Mouse (Mus musculus): ENCODE measurements around the gene Dnm3. TPM values are rescaled to one million over a fixed set of nuclear protein-coding genes. Genes with fewer than 3 reads are reported as not detected.
"Not testable (repeated sequence)": the region's sequence is repeated elsewhere in the genome, so short reads cannot be mapped to it uniquely, and the experiment has no call there.

Gene Dnm3
- total RNA-seq, 2 experiments from 2014 or later = 5.3 to 8.6 TPM

DNA sequence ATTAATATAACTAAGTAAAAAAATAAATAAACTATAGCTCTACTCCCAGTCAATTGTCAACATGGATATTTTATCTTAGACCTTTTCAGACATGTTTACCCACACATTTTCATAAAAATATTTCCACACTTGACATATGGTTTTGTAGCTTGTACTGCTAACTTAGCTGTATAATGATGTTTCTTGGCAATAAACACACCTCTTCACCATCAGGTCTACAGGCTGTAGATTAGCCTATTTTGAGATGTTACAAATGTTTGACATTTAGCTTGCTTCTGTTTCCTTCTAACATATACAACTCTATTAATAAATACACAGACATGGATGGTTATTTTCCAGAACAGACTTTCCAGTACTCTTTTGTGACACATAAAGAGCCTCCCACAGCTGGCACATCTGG lies 38.3 kb downstream of the Dnm3 start:
- intact Hi-C loops (cut with DNase I) = no loop called here
- no peak for DNase-seq

DNA sequence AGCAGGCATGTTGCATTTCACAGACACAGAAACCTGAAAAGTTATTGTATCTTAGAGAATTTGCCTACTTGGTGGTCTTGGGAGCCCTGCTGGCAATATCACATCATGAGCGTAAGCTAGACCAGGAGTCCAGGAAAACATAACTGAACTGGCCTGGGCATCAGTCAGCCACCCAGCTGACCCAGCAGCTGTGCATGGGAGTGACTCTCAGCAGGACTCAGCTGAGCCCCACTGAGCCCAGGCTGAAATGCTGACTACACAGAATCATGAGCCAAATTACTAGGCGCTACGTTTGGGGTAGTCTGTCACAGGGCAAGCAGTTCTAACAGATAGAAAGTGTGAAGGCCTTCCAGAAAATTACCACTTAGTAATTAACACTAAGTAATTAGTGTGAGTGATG lies 41.2 kb downstream of the Dnm3 start:
- intact Hi-C loops (cut with DNase I) = no loop called here
- no peak for DNase-seq

DNA sequence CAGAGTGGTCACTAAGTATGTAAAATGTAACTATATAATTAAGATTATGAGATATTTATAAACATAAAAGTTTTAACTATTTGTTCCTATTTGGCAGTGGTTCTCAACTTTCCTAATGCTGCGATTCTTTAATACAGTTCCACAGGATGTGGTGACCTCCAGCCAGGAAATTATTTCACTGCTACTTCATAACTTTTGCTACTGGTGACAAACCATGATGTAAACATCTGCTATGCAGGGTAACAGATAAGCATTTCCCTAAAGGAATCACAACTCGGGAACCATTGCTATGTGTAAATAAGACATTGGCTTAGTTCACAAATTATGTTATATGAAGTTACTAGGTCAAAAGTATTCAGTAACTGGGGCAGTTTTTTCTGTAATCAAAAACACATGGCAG lies 48.9 kb downstream of the Dnm3 start:
- intact Hi-C loops (cut with DNase I) = no loop called here
- DNase-seq = no peak

DNA sequence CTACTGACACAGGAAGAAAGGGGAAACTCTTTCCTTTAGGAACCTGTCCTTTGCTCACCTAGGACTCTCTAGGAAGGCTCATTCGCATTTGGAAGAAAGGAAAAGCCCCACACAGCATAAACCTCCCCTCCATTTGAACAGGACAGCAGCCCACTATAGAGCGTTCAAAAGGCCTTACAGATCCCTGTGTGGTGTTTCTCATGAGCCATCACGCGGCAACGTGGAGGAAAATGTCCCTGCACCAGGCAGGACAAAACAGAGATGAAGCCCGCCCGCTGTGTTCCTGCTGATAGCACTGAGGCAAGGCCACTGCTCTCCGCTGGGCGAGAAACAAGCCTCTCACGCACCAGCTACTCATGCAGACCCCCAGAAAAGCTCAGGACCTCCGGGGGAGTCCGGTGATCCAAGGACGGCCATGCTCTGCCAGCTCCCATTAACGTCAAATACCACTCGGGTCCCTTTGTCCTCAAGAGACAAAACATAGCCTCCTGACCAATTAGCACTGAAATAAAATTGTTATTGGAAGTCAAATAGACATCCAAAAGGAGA lies 51.8 kb downstream of the Dnm3 start:
- intact Hi-C loops (cut with DNase I) = no loop called here
- DNase-seq = no peak

DNA sequence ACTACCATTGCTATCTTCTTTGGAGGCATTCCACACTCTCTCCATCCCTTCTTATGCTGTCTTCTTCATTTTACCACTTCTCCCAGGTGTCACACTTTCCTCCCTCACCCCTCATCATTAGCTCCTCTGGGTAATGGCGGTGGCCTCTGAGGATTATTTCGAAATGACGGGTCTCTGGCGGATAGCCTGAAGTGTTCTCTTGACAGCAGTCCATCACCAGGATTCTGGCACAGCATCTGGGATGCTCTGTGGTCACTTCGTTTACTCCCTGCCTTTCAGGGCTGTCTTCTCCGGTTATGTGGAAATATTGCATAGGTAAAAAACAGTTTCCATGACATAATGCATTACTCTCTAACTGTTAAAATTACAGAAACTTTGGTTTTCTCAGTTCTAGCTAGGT lies 55.0 kb downstream of the Dnm3 start:
- intact Hi-C loops (cut with DNase I) = no loop called here
- no peak for DNase-seq

DNA sequence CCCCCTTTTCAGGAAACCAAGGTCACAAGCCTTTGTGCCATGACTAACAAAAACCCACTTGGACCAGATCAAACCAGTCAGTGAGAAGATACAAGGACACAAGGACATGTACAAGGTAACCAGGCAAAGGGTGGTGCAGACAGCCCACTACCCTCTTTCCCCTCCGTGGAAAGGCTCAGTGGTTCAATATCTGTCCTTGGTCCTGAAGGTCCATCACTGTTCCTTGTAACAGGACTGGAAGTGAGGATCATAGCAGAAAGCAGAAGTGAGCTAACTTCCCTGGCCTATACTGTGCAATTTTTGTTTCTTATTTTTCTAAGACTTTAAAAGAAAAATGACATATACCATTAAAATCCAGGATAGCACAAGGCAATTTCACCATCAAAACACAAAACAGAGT lies 64.0 kb downstream of the Dnm3 start:
- intact Hi-C loops (cut with DNase I) = no loop called here
- no peak for DNase-seq

DNA sequence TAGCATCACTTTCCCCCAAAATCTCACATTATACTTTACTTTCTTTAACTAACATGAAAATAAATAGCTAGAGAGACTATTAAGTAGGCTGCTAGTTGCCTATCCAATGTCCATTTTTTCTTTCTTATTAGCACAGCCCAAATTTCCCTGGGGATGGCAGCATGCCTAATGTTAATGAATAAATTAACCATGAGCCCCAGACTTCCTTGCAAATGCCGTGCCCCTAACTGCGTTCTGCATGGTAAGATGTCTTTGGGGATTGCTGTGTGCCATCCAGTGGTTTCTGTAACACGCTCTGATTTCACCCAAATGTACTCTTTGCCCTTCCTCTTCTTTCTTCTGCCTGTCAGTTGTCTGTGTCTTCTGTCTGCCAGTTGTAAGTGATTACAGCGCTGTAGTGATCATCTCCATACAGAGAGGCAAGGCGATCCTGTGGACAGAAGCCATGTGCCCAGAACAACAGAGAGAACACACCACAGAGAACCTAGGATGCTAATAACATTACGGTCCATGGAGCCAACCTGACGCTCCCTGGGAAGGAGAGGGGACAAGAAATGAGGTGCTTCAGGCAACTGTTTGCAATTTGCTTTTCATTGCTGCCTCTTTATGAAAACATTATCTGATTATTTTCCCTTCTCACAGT lies 64.9 kb downstream of the Dnm3 start:
- DNase-seq = no peak

DNA sequence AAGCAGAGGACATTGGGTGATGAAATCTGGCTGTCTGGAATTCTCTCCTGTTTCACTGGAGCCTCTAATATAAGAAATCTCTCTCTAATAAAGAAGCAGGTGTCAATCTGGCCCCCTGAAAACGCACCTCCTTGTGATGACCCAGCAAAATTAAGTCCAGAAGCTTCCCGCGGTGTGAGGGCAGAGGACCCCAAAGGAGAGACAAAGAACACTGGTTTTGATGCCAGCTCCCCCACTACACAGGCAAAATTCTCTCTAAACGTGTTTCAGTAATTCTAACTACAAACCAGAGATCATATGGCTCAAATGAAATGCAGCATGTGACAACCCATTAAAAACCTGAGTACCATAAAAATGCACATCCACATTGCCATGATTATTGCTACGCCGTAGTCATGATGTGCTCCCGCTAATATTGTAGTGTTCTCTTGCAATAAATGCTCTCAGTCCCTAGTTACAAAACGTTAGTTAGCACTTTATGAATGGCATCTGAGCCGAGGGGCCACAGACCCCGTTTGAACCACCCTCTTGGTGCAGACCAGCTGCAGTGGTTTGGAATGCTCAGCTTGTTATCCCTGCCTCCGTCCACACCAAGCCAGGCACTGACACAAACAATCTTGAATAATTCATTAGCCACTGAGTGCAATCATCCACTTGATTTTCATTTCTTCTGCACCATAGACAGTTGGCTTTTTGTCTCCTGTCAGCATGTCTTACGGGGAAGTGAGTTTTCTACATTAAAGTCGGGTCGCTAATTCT lies 67.4 kb downstream of the Dnm3 start:
- no peak for DNase-seq
- intact Hi-C loops (cut with DNase I) = no loop called here

More for the DNA sequence above, 64.9 kb downstream of the Dnm3 start:
- intact Hi-C loops (cut with DNase I) = no loop called here

DNA sequence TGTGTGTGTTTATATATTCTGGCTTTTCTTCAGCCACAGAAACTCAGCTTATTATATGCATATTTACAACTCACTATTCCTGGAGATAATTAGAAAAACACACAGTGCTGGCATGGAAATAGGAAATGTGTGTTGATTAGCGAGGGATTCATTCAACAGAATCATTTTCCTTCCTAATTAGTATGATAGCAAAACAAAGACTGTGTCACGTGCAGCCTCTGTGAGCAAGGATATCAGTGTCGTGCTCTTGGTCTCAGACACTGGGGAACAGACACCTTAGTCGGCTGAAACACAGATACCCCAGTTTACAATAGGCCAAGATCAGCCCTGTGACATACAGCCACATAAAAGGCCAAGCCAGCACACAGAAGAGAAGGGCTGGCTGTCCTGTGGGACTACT lies 83.3 kb downstream of the Dnm3 start:
- intact Hi-C loops (cut with DNase I) = no loop called here
- no peak for DNase-seq

DNA sequence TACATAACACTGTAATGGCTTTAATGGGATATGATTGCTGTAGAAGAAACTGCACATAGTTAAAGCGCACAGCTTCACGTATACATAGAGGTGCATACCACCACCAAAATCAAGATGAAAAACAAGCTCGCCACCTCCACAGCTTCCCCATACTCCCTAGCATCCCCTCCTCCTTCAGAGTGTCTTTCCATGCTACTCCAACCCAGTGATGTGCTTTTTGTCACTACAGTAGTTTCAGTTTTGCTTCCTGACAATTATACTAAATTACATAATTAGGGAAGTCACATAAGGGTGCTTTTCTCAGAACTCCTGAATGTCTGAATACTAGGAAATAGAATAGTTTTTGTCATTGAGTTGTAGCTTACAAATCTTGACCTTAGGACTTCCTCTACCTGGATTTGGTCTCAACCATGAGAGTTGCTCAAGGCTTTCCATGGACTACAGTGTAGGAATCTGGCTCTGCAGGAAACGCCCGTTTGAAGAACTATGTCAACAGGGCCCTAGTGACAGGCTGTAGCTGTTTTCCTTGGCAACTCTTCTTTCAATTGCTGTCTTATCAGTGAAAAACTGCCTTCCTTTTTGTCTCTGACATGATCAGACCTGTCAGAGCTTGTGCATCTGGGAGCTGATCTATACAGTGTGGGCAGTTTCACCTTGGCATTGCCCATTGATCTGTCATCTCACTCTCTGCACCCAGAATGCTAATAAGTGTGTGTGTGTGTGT lies 89.2 kb downstream of the Dnm3 start:
- DNase-seq = no peak
- intact Hi-C loops (cut with DNase I) = no loop called here

DNA sequence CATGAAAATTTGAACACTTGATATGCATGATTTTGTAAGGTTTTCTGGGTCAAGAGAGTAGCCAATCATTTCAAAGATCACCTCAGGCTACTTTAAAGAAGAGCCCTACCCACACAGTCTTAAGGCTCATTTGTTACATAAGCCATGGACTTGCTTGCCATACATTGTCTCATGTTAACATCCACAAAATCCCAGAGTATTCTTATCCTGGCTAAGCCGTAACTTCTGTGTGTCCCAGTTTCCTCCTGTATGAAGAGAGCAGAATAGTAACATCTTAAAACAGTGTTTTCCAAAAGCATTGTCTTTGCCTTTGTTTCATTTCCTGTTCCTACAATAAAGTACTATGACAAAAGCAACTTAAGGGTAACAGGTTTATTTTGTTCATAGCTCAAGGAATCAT lies 104.8 kb downstream of the Dnm3 start:
- DNase-seq; intact Hi-C loops (cut with DNase I): not testable (repeated sequence)

DNA sequence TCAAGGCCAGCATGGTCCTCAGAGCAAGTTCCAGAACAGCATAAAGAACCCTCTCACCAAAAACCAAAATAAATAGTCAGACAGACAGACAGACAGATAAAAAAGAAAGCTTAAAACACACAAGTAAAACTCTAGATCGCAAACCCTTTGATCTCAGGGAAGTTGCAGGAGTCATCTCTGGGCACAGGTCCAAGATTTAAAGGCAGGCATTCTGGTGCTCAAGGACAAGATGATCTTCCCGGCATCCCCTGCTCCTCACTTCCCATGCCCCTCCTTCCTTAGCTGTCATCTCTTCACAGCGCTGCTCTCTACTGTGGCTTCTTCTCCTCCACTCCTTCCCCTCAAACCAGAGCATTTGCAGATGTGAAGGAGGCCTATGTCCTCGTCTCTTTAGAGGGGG lies 108.1 kb downstream of the Dnm3 start:
- intact Hi-C loops (cut with DNase I) = no loop called here
- DNase-seq = no peak

DNA sequence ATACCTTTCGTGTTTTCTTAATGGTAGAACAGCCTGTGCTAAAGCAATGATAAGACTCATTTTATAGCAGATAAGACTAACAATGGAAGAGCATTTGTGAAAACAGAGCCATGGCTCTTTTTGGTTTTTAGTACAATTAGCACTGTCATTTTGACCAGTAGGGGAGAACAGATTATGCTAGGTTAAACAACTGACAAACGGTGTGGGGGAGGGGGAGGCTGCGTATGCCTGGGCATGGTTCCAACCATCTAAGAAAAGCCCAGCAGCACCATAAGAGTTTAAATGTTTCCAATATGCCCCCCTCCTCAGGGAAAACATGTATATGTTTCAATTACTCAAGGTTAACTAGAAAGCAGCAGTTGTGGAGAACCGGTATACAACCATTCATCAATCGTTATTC lies 115.9 kb downstream of the Dnm3 start:
- no peak for DNase-seq
- intact Hi-C loops (cut with DNase I) = no loop called here

DNA sequence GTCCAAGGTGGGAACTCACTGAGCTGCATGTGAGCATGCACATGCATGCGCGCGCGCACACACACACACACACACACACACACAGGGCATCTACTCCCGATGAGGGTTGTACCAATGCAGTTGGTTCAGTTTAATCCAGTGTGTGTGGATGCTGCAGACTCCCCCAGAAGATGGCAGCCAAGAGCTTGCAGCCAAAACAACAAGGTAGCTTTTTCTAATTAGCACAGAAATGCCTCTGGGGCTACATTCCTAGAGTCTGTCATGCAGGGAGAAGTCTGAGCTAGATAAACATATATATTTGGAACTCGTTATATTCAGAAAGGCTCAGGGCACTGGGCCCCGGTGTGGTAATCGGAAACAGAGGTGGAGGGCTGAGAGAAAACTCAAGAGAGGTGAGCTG lies 118.6 kb downstream of the Dnm3 start:
- no peak for DNase-seq
- intact Hi-C loops (cut with DNase I) = loop anchor here (10.0 kb wide), 2 partner anchors 176 to 306 kb away; no protein-coding TSS in a partner anchor

DNA sequence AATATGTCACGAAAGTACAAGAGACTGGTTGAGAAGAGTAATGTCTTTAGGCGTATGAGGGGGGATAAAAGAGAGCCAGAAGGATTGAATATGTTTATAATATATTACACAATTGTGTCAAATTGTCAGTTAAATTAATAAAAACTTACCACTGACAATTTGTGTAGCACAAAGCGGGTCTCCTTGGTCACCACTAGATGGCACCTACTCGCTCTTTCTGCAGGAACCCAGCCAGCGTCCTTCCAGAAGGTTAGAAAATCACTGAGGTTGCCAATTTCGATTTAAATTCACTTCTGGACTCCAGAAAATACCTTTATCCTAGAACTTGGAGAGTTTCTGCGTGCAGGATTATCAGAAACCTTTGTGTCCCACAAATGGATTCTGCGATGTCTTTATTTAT lies 119.8 kb downstream of the Dnm3 start:
- peak in 1 of 2 experiments; percentile 10 for DNase-seq
- intact Hi-C loops (cut with DNase I) = loop anchor here (10.0 kb wide), 2 partner anchors 177 to 307 kb away; no protein-coding TSS in a partner anchor

DNA sequence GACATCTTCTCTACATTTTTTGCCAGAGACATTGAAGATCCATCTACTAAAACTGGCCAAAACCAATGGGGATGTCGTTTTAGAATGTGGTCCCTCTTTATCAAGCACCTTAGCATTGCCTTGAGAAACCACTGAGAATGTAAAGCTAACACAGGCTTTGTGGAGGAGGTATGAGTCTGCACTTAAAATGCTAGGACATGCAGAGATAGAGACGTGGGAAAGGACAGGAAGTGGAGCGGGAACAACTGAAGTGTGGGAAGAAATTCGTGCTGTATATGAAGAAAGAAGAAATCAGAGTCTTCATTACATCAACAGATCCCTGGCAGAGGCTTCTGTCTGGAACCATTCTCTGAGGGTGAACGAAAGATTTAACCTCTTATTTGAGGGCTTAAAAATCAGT lies 121.4 kb downstream of the Dnm3 start:
- no peak for DNase-seq
- intact Hi-C loops (cut with DNase I) = loop anchor here (10.0 kb wide), 2 partner anchors 178 to 308 kb away; no protein-coding TSS in a partner anchor

DNA sequence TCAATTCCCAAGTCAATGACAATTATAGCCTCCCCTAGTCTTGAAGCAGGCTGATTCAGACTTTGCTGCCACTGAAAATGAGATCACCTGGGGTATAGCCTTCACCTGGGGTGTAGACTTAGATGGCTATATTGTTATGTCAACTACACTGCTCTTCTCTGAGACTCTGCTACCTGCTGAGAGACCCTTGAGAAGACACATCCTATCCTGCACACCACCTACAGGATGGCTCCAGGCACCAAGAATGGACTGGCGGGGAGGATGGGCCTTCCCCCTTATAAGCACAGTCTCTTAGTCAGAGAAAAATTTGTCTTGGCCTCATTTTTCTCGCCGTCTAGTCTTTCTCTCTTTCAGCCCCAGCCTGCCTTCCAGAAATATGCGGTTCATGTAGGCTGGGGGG lies 123.1 kb downstream of the Dnm3 start:
- intact Hi-C loops (cut with DNase I) = loop anchor here (10.0 kb wide), 2 partner anchors 180 to 310 kb away; no protein-coding TSS in a partner anchor
- no peak for DNase-seq

DNA sequence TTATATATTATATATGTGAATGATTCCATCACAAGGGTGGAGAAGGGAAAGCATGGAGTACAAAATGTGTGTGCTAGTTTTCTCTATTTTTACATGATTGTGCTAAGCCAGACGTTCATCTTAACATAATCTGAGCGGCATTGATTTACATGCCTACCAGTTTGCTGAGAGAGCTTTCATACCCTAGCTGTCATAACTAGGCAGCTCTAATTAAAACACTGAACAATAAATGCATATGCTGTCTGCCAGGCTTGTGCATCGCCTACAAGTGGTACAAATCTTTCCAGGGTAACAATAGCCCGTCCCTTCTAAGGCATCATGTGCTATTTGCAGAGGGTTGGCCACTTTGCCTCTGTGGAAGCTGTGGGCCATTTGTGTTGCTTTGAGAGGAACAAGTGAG lies 124.0 kb downstream of the Dnm3 start:
- intact Hi-C loops (cut with DNase I) = loop anchor here (10.0 kb wide), 2 partner anchors 181 to 311 kb away; no protein-coding TSS in a partner anchor
- DNase-seq = no peak

DNA sequence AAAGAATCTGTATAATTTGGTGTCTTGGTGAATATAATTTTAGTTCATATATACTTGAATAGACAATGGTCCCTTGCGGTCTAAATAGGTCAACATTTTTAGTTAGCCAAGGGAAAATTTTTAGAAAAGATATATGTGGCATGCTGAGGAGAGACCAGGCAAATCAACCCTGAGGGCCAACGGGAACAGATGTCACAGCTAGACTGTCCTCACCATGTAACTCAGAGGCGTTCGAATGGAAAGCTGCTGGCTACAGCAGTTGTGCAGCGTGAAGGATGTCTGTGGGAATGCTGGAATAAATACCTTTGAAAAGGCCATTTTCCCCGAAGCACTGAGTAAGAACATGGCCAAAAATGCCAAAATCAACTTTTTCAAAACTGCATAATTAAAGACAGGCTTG lies 128.5 kb downstream of the Dnm3 start:
- intact Hi-C loops (cut with DNase I) = no loop called here
- DNase-seq = no peak

DNA sequence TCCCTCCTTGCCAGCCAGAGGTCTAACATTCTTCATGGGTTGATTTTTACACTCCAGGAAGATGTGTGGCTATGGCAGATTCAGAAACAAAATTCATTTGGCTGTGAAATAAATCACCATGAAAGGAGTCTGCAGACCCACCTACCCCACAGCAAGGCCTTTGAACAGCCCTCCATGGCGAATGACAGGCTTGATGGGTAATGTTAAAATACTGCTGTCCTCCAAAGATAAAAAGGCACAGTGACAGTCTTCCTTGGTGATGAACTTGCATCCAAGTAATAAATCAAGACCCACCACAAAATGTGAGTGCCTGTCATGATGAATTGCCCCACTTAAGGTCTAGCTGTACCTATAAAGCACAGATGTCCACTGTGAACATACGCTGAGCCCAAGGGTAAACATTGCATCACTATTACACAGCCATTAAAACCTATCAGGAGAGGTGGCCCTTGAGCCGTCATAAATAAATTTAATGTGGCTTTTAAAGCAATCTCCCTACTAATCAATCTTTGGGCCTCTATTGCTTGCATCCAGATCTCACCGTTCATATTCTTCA lies 131.3 kb downstream of the Dnm3 start:
- no peak for DNase-seq
- intact Hi-C loops (cut with DNase I) = no loop called here

DNA sequence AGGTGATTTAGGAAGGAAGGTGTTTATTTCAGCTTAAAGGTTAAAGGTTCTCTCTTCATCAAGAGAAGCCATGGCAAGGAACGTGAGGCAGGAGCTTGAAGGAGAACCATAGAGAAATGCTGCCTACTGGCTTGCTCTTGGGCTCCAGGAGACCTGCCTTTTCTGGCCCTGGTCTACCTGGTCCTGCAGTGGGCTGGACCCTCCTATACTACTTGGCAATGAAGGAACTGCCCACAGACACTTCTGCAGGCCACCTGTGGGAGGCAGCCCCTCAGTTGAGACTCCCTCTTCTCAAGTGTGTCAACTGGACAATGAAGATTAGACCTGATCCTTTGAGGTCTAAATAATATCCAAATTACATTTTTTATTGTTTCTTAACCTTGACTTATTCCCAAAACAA lies 140.7 kb downstream of the Dnm3 start:
- intact Hi-C loops (cut with DNase I) = no loop called here
- no peak for DNase-seq

All from gastrocnemius, postnatal 36 days (tissue).